Mouse (Mus musculus) forebrain, postnatal 0 days (tissue): ENCODE measurements around the gene Prepl. TPM values are rescaled to one million over a fixed set of nuclear protein-coding genes. Genes with fewer than 3 reads are reported as not detected.

Experiments
- ATAC-seq: fragments of 200-750 bp; cut with Nextera tagmentation; 2 replicates; pipeline ENCODE4 v1.8.0; 2017; ENCODE audit warnings: mild to moderate bottlenecking, moderate library complexity
- DNase-seq: peaks from one replicate; pipeline ENCODE4 v3.0.0-alpha.2; 2015
- H3K27ac ChIP-seq: fragments of 300-500 bp; sonication (generic); 2 replicates; pipeline ENCODE4 v1.5.1; 2014; ENCODE audit warnings: low read depth, mild to moderate bottlenecking, antibody characterized with exemption, low read length, moderate library complexity, mixed read lengths
- H3K27me3 ChIP-seq: fragments of 300-500 bp; sonication (generic); 2 replicates; pipeline ENCODE4 v1.6.1; 2014; ENCODE audit warnings: mild to moderate bottlenecking, low read length, mixed read lengths; ENCODE audit not compliant: insufficient read depth
- H3K36me3 ChIP-seq: fragments of 300-500 bp; sonication (generic); 2 replicates; pipeline ENCODE4 v1.6.1; 2014; ENCODE audit warnings: mild to moderate bottlenecking, moderate library complexity; ENCODE audit not compliant: insufficient read depth
- H3K4me1 ChIP-seq: fragments of 300-500 bp; sonication (generic); 2 replicates; pipeline ENCODE4 v1.6.1; 2014; ENCODE audit warnings: antibody characterized with exemption; ENCODE audit not compliant: insufficient read depth
- H3K4me2 ChIP-seq: fragments of 300-500 bp; sonication (generic); 2 replicates; pipeline ENCODE4 v1.6.1; 2014; ENCODE audit warnings: low read depth, mild to moderate bottlenecking, moderate library complexity
- H3K4me3 ChIP-seq: fragments of 300-500 bp; sonication (generic); 2 replicates; pipeline ENCODE4 v1.5.1; 2014; ENCODE audit warnings: low read depth, low read length, mixed read lengths
- H3K9ac ChIP-seq: fragments of 300-500 bp; sonication (generic); 2 replicates; pipeline ENCODE4 v1.6.1; 2014; ENCODE audit warnings: mild to moderate bottlenecking
- H3K9me3 ChIP-seq: fragments of 300-500 bp; sonication (generic); 2 replicates; pipeline ENCODE4 v1.6.1; 2016; ENCODE audit warnings: low read length
- CTCF ChIP-seq: sonication (generic); IDR thresholded peaks from 2 replicates; pipeline ENCODE4 v1.5.1; 2016; ENCODE audit warnings: antibody characterized with exemption, control low read depth, low read depth
- WGBS: fragments of 180-500 bp; shearing (Covaris S2); extraction: QIAGEN DNeasy Blood & Tissue Kit; methylation state at CpG from one replicate; pipeline ENCODE4 v1.1.7; 2014; 5-methylcytosine and 5-hydroxymethylcytosine counted together
- polyA plus RNA-seq: library from polyadenylated mRNA; unstranded; fragments of >200 nt; fragmentation: Nextera tagmentation; extraction: Ambion mirVana; gene quantifications from 2 replicates; pipeline ENCODE4 v1.2.1, GENCODE M21; 2015
- total RNA-seq: library from RNA; depleted of rRNA; stranded (reverse); fragments of >200 nt; gene quantifications from 2 replicates; pipeline ENCODE4 v1.2.3, GENCODE M21; 2014

Prepl gene
- total and polyA plus RNA-seq, 2 experiments from 2014 or later, result 105 to 107 TPM

GRCm38 (mm10) chr17:85072383-85072782 is 17.7 kb downstream of the Prepl start:
- WGBS, result 10% methylated on average over 11 of the region's 11 CpGs
- peaks cover 56% of the 10 kb centered on the region for H3K36me3 ChIP-seq
- DNase-seq (no peak), ATAC-seq (peak; percentile 41; the same call in 1 of the 2 replicates)
- H3K27ac ChIP-seq, result no peak overlapping the region
- no peak overlapping the region for H3K4me2 ChIP-seq
- H3K4me1 ChIP-seq, result no peaks in the 10 kb centered on the region
- no peaks in the 10 kb centered on the region for H3K27me3 ChIP-seq
- no peak overlapping the region for H3K4me3 ChIP-seq
- H3K9me3 ChIP-seq, result no peaks in the 10 kb centered on the region
- TF ChIP-seq CTCF, result no peak
- H3K9ac ChIP-seq, result no peak overlapping the region

GRCm38 (mm10) chr17:85071088-85071775 is 18.8 kb downstream of the Prepl start:
- no peaks in the 10 kb centered on the region for H3K9me3 ChIP-seq
- H3K4me2 ChIP-seq, result no peak overlapping the region
- H3K9ac ChIP-seq, result no peak overlapping the region
- ATAC-seq, result no peak
- no peak overlapping the region for H3K27ac ChIP-seq
- TF ChIP-seq CTCF, result peak; percentile 33; the same call in 1 of the 2 replicates
- no peak for DNase-seq
- no peaks in the 10 kb centered on the region for H3K27me3 ChIP-seq
- H3K4me3 ChIP-seq, result no peak overlapping the region
- 88% methylated on average over 8 of the region's 8 CpGs for WGBS
- no peaks in the 10 kb centered on the region for H3K4me1 ChIP-seq
- H3K36me3 ChIP-seq, result peaks cover 57% of the 10 kb centered on the region

- H3K27me3 ChIP-seq, result no peaks in the 10 kb centered on the region
- 87% methylated on average over 6 of the region's 6 CpGs for WGBS
- no peaks in the 10 kb centered on the region for H3K4me1 ChIP-seq
- no peak for ATAC-seq
- no peak overlapping the region for H3K4me2 ChIP-seq
- H3K27ac ChIP-seq, result no peak overlapping the region
- peaks cover 57% of the 10 kb centered on the region for H3K36me3 ChIP-seq
- no peaks in the 10 kb centered on the region for H3K9me3 ChIP-seq
- TF ChIP-seq CTCF, result no peak
- DNase-seq, result no peak
- no peak overlapping the region for H3K4me3 ChIP-seq
- H3K9ac ChIP-seq, result no peak overlapping the region
Measured at GRCm38 (mm10) chr17:85070658-85071057, 19.4 kb downstream of the Prepl start.

DNA sequence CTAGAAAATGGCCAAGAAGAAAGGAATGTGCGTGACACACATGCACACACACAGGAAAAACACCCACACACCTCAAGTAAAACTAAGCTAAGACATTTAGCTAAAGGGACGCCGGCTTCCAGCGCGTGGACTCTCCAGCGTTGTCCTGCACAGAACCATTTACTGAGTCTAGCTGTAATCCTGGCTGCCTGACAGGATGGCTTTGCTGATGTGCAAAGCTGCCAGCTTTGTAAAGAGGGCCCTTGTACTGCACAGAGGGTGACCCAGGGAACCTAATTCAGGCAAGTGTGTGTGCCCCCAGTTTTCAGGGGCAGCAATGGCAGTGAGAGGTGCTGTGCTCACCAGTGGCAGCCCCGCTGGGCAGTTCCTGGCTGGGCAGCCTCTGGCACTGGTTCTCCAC is 22.7 kb downstream of the Prepl start:
- H3K9ac ChIP-seq, result no peak overlapping the region
- 89% methylated on average over 7 of the region's 7 CpGs for WGBS
- no peak overlapping the region for H3K4me3 ChIP-seq
- H3K36me3 ChIP-seq, result peaks cover 79% of the 10 kb centered on the region
- no peak overlapping the region for H3K4me2 ChIP-seq
- H3K4me1 ChIP-seq, result no peaks in the 10 kb centered on the region
- H3K9me3 ChIP-seq, result no peaks in the 10 kb centered on the region
- ATAC-seq (peak; percentile 29; the same call in 1 of the 2 replicates), DNase-seq (no peak)
- no peak for TF ChIP-seq CTCF
- no peaks in the 10 kb centered on the region for H3K27me3 ChIP-seq
- no peak overlapping the region for H3K27ac ChIP-seq

DNA sequence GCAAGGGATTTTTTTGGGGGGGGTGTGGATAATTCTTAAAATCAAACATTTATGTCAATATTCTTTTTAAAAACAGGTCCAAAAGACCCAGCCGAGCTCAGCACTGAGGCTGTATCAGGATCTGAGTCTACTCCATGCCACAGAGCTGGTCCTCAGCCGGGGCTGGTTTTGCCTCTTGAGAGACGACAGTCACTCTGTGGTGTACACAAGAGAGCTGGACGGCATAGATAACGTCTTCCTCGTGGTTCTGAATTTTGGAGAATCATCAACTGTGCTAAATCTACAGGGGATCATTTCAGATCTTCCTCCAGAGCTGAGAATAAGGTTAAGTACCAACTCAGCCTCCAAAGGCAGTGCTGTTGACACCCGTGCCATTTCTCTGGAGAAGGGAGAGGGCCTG is 26.5 kb downstream of the Prepl start:
- no peak overlapping the region for H3K27ac ChIP-seq
- no peak overlapping the region for H3K4me2 ChIP-seq
- no peak for TF ChIP-seq CTCF
- DNase-seq, result no peak
- H3K4me1 ChIP-seq, result no peaks in the 10 kb centered on the region
- no peak overlapping the region for H3K9ac ChIP-seq
- H3K27me3 ChIP-seq, result no peaks in the 10 kb centered on the region
- no peak overlapping the region for H3K4me3 ChIP-seq
- ATAC-seq, result no peak
- no peaks in the 10 kb centered on the region for H3K9me3 ChIP-seq
- 93% methylated on average over 7 of the region's 7 CpGs for WGBS
- H3K36me3 ChIP-seq, result peaks cover 55% of the 10 kb centered on the region

GRCm38 (mm10) chr17:85059136-85059535 is 30.9 kb downstream of the Prepl start:
- H3K9me3 ChIP-seq, result no peaks in the 10 kb centered on the region
- peaks cover 13% of the 10 kb centered on the region; the same call in 1 of the 2 replicates for H3K36me3 ChIP-seq
- DNase-seq (no peak), ATAC-seq (no peak)
- no peak overlapping the region for H3K27ac ChIP-seq
- H3K4me2 ChIP-seq, result no peak overlapping the region
- H3K4me1 ChIP-seq, result no peaks in the 10 kb centered on the region
- TF ChIP-seq CTCF, result no peak
- 88% methylated on average over 6 of the region's 6 CpGs for WGBS
- no peak overlapping the region for H3K4me3 ChIP-seq
- no peaks in the 10 kb centered on the region for H3K27me3 ChIP-seq
- no peak overlapping the region for H3K9ac ChIP-seq

- DNase-seq (no peak), ATAC-seq (no peak)
- no peak overlapping the region for H3K9ac ChIP-seq
- 90% methylated on average over 7 of the region's 7 CpGs for WGBS
- no peak overlapping the region for H3K4me3 ChIP-seq
- H3K4me2 ChIP-seq, result no peak overlapping the region
- no peaks in the 10 kb centered on the region for H3K9me3 ChIP-seq
- H3K27ac ChIP-seq, result no peak overlapping the region
- no peaks in the 10 kb centered on the region for H3K27me3 ChIP-seq
- H3K36me3 ChIP-seq, result peaks cover 6% of the 10 kb centered on the region; the same call in 1 of the 2 replicates
- no peaks in the 10 kb centered on the region for H3K4me1 ChIP-seq
- no peak for TF ChIP-seq CTCF
Measured at GRCm38 (mm10) chr17:85058276-85058675, 31.8 kb downstream of the Prepl start.
